Mouse (Mus musculus) hindbrain, embryonic 15.5 days (tissue): Measurements from ENCODE around the gene Tcf12. TPM values are rescaled to one million over a fixed set of nuclear protein-coding genes. Genes with fewer than 3 reads are reported as not detected.

ENCODE experiments used
- ATAC-seq: fragments of 200-750 bp; cut with Nextera tagmentation; 2 replicates; pipeline ENCODE4 v1.8.0; 2017; ENCODE audit warnings: low read depth, moderate number of reproducible peaks, moderate TSS enrichment; ENCODE audit not compliant: low FRiP score
- H3K27ac ChIP-seq: fragments of 300-500 bp; sonication (generic); replicated peaks from 2 replicates; pipeline ENCODE4 v1.5.1; 2015; ENCODE audit warnings: mild to moderate bottlenecking, inconsistent platforms
- H3K27me3 ChIP-seq: fragments of 300-500 bp; sonication (generic); 2 replicates; pipeline ENCODE4 v1.6.1; 2015; ENCODE audit warnings: control low read depth, inconsistent platforms
- H3K36me3 ChIP-seq: fragments of 300-500 bp; sonication (generic); 2 replicates; pipeline ENCODE4 v1.6.1; 2015; ENCODE audit warnings: control low read depth, inconsistent platforms
- H3K4me1 ChIP-seq: fragments of 300-500 bp; sonication (generic); replicated peaks from 2 replicates; pipeline ENCODE4 v1.6.1; 2015; ENCODE audit warnings: control low read depth, inconsistent platforms
- H3K4me2 ChIP-seq: fragments of 300-500 bp; sonication (generic); 2 replicates; pipeline ENCODE4 v1.6.1; 2015; ENCODE audit warnings: moderate library complexity, mild to moderate bottlenecking, inconsistent platforms
- H3K4me3 ChIP-seq: fragments of 300-500 bp; sonication (generic); 2 replicates; pipeline ENCODE4 v1.5.1; 2015; ENCODE audit warnings: mild to moderate bottlenecking, inconsistent platforms
- H3K9ac ChIP-seq: fragments of 300-500 bp; sonication (generic); 2 replicates; pipeline ENCODE4 v1.6.1; 2015; ENCODE audit warnings: inconsistent platforms
- H3K9me3 ChIP-seq: fragments of 300-500 bp; sonication (generic); 2 replicates; pipeline ENCODE4 v1.6.1; 2016; ENCODE audit warnings: control low read depth, inconsistent platforms
- WGBS: fragments of 180-500 bp; shearing (Covaris S2); methylation state at CpG from one replicate; pipeline ENCODE4 v1.1.7; 2015; 5-methylcytosine and 5-hydroxymethylcytosine counted together
- polyA plus RNA-seq: library from polyadenylated mRNA; unstranded; fragments of >200 nt; fragmentation: Nextera tagmentation; extraction: Ambion mirVana; gene quantifications from 2 replicates; pipeline ENCODE4 v1.2.1, GENCODE M21; 2015

Gene Tcf12
- polyA plus RNA-seq, 1 experiment from 2014 or later: 72.4 TPM

- 89% methylated on average over 1 of the region's 1 CpGs for WGBS
- H3K4me1 ChIP-seq: no peaks in the 10 kb centered on the region
- ATAC-seq: no peak
- no peaks in the 10 kb centered on the region for H3K9me3 ChIP-seq
- H3K27ac ChIP-seq: no peak overlapping the region
- no peak overlapping the region for H3K4me3 ChIP-seq
- H3K9ac ChIP-seq: no peak overlapping the region
- H3K36me3 ChIP-seq: peaks cover 43% of the 10 kb centered on the region
- H3K4me2 ChIP-seq: no peak overlapping the region
- H3K27me3 ChIP-seq: no peaks in the 10 kb centered on the region
These were observed 253.7 kb downstream of the Tcf12 start for GRCm38 (mm10) chr9:71857926-71858325.

DNA sequence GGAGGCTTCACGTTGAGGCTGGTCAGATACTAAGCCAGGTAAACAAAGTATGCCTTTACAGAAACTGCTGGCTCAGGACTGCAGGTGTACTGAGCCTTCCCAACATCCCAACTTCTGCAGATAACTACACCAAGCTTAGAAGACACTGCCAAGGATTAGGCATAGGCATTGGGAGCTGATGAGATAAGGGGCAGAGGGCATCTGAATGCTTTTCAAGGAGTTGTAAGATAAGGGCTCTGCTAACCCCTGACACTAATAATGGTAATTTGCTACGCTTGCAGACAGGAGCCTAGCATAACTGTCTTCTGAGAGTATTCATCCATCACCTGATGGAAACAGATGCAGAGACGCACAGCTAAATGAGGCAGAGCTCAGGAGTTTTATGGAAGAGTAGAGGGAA lies 257.8 kb downstream of the Tcf12 start:
- 76% methylated on average over 3 of the region's 3 CpGs for WGBS
- Histone ChIP-seq H3K9ac (no peak overlapping the region), H3K27ac (no peak overlapping the region), H3K4me2 (no peak overlapping the region), H3K4me1 (no peaks in the 10 kb centered on the region), H3K9me3 (no peaks in the 10 kb centered on the region), H3K4me3 (no peak overlapping the region), H3K27me3 (no peaks in the 10 kb centered on the region), H3K36me3 (peaks cover 48% of the 10 kb centered on the region)
- ATAC-seq: no peak

GRCm38 (mm10) chr9:71850283-71850682 lies 261.4 kb downstream of the Tcf12 start:
- no peaks in the 10 kb centered on the region for H3K9me3 ChIP-seq
- no peak overlapping the region for H3K4me2 ChIP-seq
- no peaks in the 10 kb centered on the region for H3K4me1 ChIP-seq
- no peaks in the 10 kb centered on the region for H3K27me3 ChIP-seq
- WGBS: 94% methylated on average over 1 of the region's 1 CpGs
- no peak overlapping the region for H3K9ac ChIP-seq
- H3K36me3 ChIP-seq: peaks cover 49% of the 10 kb centered on the region
- H3K4me3 ChIP-seq: no peak overlapping the region
- ATAC-seq: no peak
- H3K27ac ChIP-seq: no peak overlapping the region; the same call in 1 of the 2 replicates

- H3K36me3 ChIP-seq: peaks cover 37% of the 10 kb centered on the region
- ATAC-seq: no peak
- H3K4me2 ChIP-seq: no peak overlapping the region
- H3K4me3 ChIP-seq: no peak overlapping the region
- H3K27me3 ChIP-seq: no peaks in the 10 kb centered on the region
- H3K4me1 ChIP-seq: no peaks in the 10 kb centered on the region
- H3K9ac ChIP-seq: no peak overlapping the region
- WGBS: 97% methylated on average over 3 of the region's 3 CpGs
- H3K9me3 ChIP-seq: no peaks in the 10 kb centered on the region
- no peak overlapping the region for H3K27ac ChIP-seq
These were observed 263.3 kb downstream of the Tcf12 start for GRCm38 (mm10) chr9:71848392-71848791.

- H3K4me2 ChIP-seq: no peak overlapping the region
- peaks cover 37% of the 10 kb centered on the region for H3K36me3 ChIP-seq
- WGBS: 97% methylated on average over 9 of the region's 9 CpGs
- H3K27me3 ChIP-seq: no peaks in the 10 kb centered on the region
- H3K27ac ChIP-seq: no peak overlapping the region
- H3K9me3 ChIP-seq: no peaks in the 10 kb centered on the region
- no peak overlapping the region for H3K9ac ChIP-seq
- H3K4me1 ChIP-seq: no peaks in the 10 kb centered on the region
- no peak overlapping the region for H3K4me3 ChIP-seq
- no peak for ATAC-seq
These were observed 263.8 kb downstream of the Tcf12 start for GRCm38 (mm10) chr9:71847921-71848320.

GRCm38 (mm10) chr9:71841850-71842249 lies 269.8 kb downstream of the Tcf12 start:
- peaks cover 23% of the 10 kb centered on the region for H3K36me3 ChIP-seq
- H3K27me3 ChIP-seq: no peaks in the 10 kb centered on the region
- H3K4me2 ChIP-seq: no peak overlapping the region
- no peak overlapping the region for H3K9ac ChIP-seq
- no peaks in the 10 kb centered on the region for H3K9me3 ChIP-seq
- no peak overlapping the region for H3K27ac ChIP-seq
- 92% methylated on average over 5 of the region's 5 CpGs for WGBS
- no peaks in the 10 kb centered on the region; the same call in 1 of the 2 replicates for H3K4me1 ChIP-seq
- H3K4me3 ChIP-seq: no peak overlapping the region
- ATAC-seq: no peak

DNA sequence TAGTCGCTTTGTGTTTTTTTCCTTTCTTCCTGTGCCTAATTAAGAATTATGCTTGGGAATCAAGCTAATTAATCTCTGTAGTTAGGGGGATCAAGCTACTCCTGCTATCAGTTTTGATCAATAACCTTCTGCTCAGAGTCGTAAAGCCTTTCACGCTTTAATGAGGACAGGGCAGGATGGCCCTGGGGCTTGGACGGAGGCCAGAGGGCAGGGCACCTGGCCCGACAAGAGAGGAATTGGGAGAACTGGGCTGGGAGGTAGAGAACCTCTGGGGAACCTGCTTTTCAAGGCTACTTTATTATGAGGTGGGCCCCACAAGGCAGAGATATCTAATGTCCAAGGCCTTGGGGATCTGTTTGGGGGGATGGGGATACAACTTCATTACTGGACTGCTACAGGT lies 274.3 kb downstream of the Tcf12 start:
- no peaks in the 10 kb centered on the region for H3K9me3 ChIP-seq
- no peak overlapping the region for H3K4me2 ChIP-seq
- peaks cover 5% of the 10 kb centered on the region for H3K36me3 ChIP-seq
- no peaks in the 10 kb centered on the region for H3K27me3 ChIP-seq
- no peak overlapping the region for H3K27ac ChIP-seq
- H3K9ac ChIP-seq: no peak overlapping the region
- H3K4me3 ChIP-seq: no peak overlapping the region
- H3K4me1 ChIP-seq: no peaks in the 10 kb centered on the region; the same call in 1 of the 2 replicates
- ATAC-seq: no peak
- 32% methylated on average over 5 of the region's 5 CpGs for WGBS

- no peak overlapping the region for H3K4me2 ChIP-seq
- 95% methylated on average over 1 of the region's 1 CpGs for WGBS
- H3K4me3 ChIP-seq: no peak overlapping the region
- H3K36me3 ChIP-seq: no peaks in the 10 kb centered on the region
- ATAC-seq: no peak
- no peak overlapping the region for H3K9ac ChIP-seq
- H3K27ac ChIP-seq: no peak overlapping the region
- H3K9me3 ChIP-seq: no peaks in the 10 kb centered on the region
- no peaks in the 10 kb centered on the region; the same call in 1 of the 2 replicates for H3K4me1 ChIP-seq
- no peaks in the 10 kb centered on the region for H3K27me3 ChIP-seq
These were observed 275.3 kb downstream of the Tcf12 start for GRCm38 (mm10) chr9:71836366-71836765.

DNA sequence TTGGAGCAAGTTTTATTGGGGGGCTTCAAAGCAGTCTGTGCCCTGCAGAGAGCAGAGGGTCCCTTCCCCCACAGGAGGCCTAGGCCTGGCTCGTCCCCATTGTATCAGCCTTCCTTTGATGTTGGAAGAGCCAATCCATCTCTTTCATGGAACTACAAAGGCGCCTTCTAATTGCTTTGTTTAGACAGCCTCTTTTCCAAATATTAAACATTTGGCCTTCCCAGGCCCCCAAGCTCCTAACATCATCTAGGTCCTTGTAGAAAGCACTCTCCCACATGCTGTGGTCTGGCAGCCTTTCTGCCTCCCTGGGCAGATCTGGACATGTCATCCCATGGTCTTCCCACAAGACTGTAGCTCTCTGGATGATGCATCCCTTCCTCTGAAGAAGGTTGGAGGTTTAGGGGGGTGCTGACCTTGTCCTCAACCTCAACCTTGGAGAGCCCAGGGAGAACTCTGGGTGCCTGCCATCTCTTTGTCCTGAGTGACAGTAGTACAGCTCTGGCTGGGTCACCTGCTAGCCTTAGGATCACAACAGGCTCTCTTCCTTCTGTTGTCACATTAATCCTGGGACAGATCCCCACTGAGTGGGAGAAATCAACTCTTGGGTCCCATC lies 276.4 kb downstream of the Tcf12 start:
- no peak overlapping the region for H3K4me3 ChIP-seq
- no peaks in the 10 kb centered on the region for H3K36me3 ChIP-seq
- no peaks in the 10 kb centered on the region for H3K9me3 ChIP-seq
- H3K9ac ChIP-seq: no peak overlapping the region
- H3K4me1 ChIP-seq: no peaks in the 10 kb centered on the region; the same call in 1 of the 2 replicates
- H3K27ac ChIP-seq: no peak overlapping the region
- no peak overlapping the region for H3K4me2 ChIP-seq
- no peaks in the 10 kb centered on the region for H3K27me3 ChIP-seq
- no peak for ATAC-seq
- WGBS: 23% methylated on average over 2 of the region's 2 CpGs

- no peak overlapping the region for H3K4me2 ChIP-seq
- no peak for ATAC-seq
- no peak overlapping the region for H3K4me3 ChIP-seq
- no peaks in the 10 kb centered on the region for H3K27me3 ChIP-seq
- no peaks in the 10 kb centered on the region for H3K9me3 ChIP-seq
- no peaks in the 10 kb centered on the region for H3K36me3 ChIP-seq
- H3K9ac ChIP-seq: no peak overlapping the region
- H3K27ac ChIP-seq: no peak overlapping the region
- 71% methylated on average over 4 of the region's 4 CpGs for WGBS
- no peaks in the 10 kb centered on the region; the same call in 1 of the 2 replicates for H3K4me1 ChIP-seq
These were observed 277.0 kb downstream of the Tcf12 start for GRCm38 (mm10) chr9:71834707-71835106.

- Histone ChIP-seq H3K4me3 (no peak overlapping the region), H3K27ac (no peak overlapping the region), H3K36me3 (no peaks in the 10 kb centered on the region), H3K9ac (no peak overlapping the region), H3K27me3 (no peaks in the 10 kb centered on the region), H3K9me3 (no peaks in the 10 kb centered on the region), H3K4me2 (no peak overlapping the region), H3K4me1 (no peaks in the 10 kb centered on the region)
- ATAC-seq: no peak
- 45% methylated on average over 26 of the region's 26 CpGs for WGBS
These were observed 279.6 kb downstream of the Tcf12 start for GRCm38 (mm10) chr9:71831756-71832699.

GRCm38 (mm10) chr9:71830994-71831393 lies 280.7 kb downstream of the Tcf12 start:
- no peak overlapping the region for H3K4me3 ChIP-seq
- H3K9me3 ChIP-seq: no peaks in the 10 kb centered on the region
- H3K4me1 ChIP-seq: peaks cover 3% of the 10 kb centered on the region; the same call in 1 of the 2 replicates
- no peak overlapping the region for H3K4me2 ChIP-seq
- H3K27ac ChIP-seq: no peak overlapping the region
- H3K9ac ChIP-seq: no peak overlapping the region
- no peak for ATAC-seq
- H3K36me3 ChIP-seq: no peaks in the 10 kb centered on the region
- 80% methylated on average over 4 of the region's 4 CpGs for WGBS
- no peaks in the 10 kb centered on the region for H3K27me3 ChIP-seq
